Mouse (Mus musculus): Measurements from ENCODE around the gene Ankrd33b. TPM values are rescaled to one million over a fixed set of nuclear protein-coding genes. Genes with fewer than 3 reads are reported as not detected.
A peak's percentile ranks its signal among the peaks of the same experiment; 100 is the strongest.

Gene Ankrd33b
- polyA plus RNA-seq, 1 experiment from 2014 or later: 0.68 TPM

DNA sequence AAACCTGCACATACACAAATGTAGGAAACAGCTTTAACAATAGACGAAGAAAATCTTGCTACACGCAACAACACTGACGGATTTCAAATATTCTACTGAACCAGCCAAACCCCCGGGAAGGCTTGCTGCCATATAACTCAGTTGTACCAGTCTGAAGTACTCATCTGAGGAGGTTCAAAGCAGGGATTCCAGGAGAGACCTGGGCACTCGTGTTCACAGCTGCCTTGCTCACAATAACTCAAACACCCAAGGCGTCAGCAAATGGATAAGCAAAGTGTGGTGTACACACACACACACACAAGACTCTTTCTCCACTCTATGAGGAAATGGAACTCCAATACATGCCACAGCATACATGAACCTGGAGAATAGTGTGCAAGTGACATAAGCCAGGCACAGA lies 29.5 kb downstream of the Ankrd33b start:
- no peaks in the 10 kb centered on the region; the same call in 1 of the 2 replicates for H3K4me1 ChIP-seq (ENCODE audit: control insufficient read depth, low read depth, low read length)
- no peaks in the 10 kb centered on the region for H3K9me3 ChIP-seq (replicated peaks; ENCODE audit: control insufficient read depth, low read length)
- ATAC-seq (ENCODE audit: low read depth): no peak
- H3K36me3 ChIP-seq (ENCODE audit: control insufficient read depth, insufficient read depth): no peaks in the 10 kb centered on the region
- 69% methylated on average over 6 of the region's 6 CpGs for WGBS (ENCODE audit: insufficient replicate concordance)
- H3K4me3 ChIP-seq (ENCODE audit: low read depth, low read length): no peak overlapping the region
- H3K27ac ChIP-seq (ENCODE audit: low read length): no peak overlapping the region
- no peak overlapping the region for H3K9ac ChIP-seq (ENCODE audit: low read depth, low read length)
- H3K27me3 ChIP-seq (ENCODE audit: control insufficient read depth, insufficient read depth, low read depth, low read length): no peaks in the 10 kb centered on the region
- no peak overlapping the region for H3K4me2 ChIP-seq (ENCODE audit: low read depth, low read length)

DNA sequence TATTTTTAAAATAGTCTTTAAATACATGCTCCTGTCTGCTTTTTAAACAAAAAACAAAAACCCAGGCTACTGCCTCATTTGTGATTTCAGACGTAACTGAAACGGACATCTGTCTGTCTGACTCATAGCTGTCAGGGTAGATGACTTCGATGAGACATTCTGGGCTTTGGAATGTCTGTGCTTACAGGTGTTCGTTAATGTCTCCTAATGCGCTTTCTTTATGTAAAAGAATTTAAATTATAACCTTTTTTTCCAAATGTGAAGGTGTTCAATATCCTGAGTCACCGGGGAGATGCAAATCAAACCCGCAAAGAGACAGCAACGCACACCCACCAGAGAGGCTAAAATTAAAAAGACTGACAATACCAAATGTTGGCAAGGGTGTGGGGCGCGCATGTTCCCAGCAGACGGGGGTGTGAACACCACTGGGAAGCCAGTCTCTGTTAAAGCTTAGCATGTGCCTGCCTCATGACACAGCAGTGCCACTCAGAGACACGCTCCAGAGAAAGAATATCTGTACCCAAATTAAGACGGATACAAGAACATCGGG lies 30.3 kb downstream of the Ankrd33b start:
- Histone ChIP-seq H3K36me3 (ENCODE audit: control insufficient read depth, insufficient read depth) (no peaks in the 10 kb centered on the region), H3K9ac (ENCODE audit: low read depth, low read length) (no peak overlapping the region), H3K9me3 (replicated peaks; ENCODE audit: control insufficient read depth, low read length) (no peaks in the 10 kb centered on the region), H3K4me1 (ENCODE audit: control insufficient read depth, low read depth, low read length) (no peaks in the 10 kb centered on the region), H3K27me3 (ENCODE audit: control insufficient read depth, insufficient read depth, low read depth, low read length) (no peaks in the 10 kb centered on the region), H3K27ac (ENCODE audit: low read length) (no peak overlapping the region), H3K4me2 (ENCODE audit: low read depth, low read length) (no peak overlapping the region), H3K4me3 (ENCODE audit: low read depth, low read length) (no peak overlapping the region)
- no peak for ATAC-seq (ENCODE audit: low read depth)
- WGBS (ENCODE audit: insufficient replicate concordance): 66% methylated on average over 14 of the region's 14 CpGs

GRCm38 (mm10) chr15:31336685-31337084 lies 30.8 kb downstream of the Ankrd33b start:
- no peaks in the 10 kb centered on the region for H3K9me3 ChIP-seq (replicated peaks; ENCODE audit: control insufficient read depth, low read length)
- no peak overlapping the region for H3K9ac ChIP-seq (ENCODE audit: low read depth, low read length)
- H3K4me2 ChIP-seq (ENCODE audit: low read depth, low read length): no peak overlapping the region
- H3K4me1 ChIP-seq (ENCODE audit: control insufficient read depth, low read depth, low read length): no peaks in the 10 kb centered on the region
- no peak overlapping the region for H3K27ac ChIP-seq (ENCODE audit: low read length)
- H3K27me3 ChIP-seq (ENCODE audit: control insufficient read depth, insufficient read depth, low read depth, low read length): no peaks in the 10 kb centered on the region
- no peaks in the 10 kb centered on the region for H3K36me3 ChIP-seq (ENCODE audit: control insufficient read depth, insufficient read depth)
- 28% methylated on average over 4 of the region's 4 CpGs for WGBS (ENCODE audit: insufficient replicate concordance)
- H3K4me3 ChIP-seq (ENCODE audit: low read depth, low read length): no peak overlapping the region
- ATAC-seq (ENCODE audit: low read depth): peak; percentile 69

GRCm38 (mm10) chr15:31334829-31335228 lies 32.7 kb downstream of the Ankrd33b start:
- H3K36me3 ChIP-seq (ENCODE audit: control insufficient read depth, insufficient read depth): no peaks in the 10 kb centered on the region
- H3K9ac ChIP-seq (ENCODE audit: low read depth, low read length): no peak overlapping the region
- no peak overlapping the region for H3K27ac ChIP-seq (ENCODE audit: low read length)
- WGBS (ENCODE audit: insufficient replicate concordance): 74% methylated on average over 5 of the region's 5 CpGs
- ATAC-seq (ENCODE audit: low read depth): no peak
- no peak overlapping the region for H3K4me3 ChIP-seq (ENCODE audit: low read depth, low read length)
- H3K9me3 ChIP-seq (replicated peaks; ENCODE audit: control insufficient read depth, low read length): no peaks in the 10 kb centered on the region
- H3K27me3 ChIP-seq (ENCODE audit: control insufficient read depth, insufficient read depth, low read depth, low read length): no peaks in the 10 kb centered on the region
- H3K4me2 ChIP-seq (ENCODE audit: low read depth, low read length): no peak overlapping the region
- no peaks in the 10 kb centered on the region for H3K4me1 ChIP-seq (ENCODE audit: control insufficient read depth, low read depth, low read length)

DNA sequence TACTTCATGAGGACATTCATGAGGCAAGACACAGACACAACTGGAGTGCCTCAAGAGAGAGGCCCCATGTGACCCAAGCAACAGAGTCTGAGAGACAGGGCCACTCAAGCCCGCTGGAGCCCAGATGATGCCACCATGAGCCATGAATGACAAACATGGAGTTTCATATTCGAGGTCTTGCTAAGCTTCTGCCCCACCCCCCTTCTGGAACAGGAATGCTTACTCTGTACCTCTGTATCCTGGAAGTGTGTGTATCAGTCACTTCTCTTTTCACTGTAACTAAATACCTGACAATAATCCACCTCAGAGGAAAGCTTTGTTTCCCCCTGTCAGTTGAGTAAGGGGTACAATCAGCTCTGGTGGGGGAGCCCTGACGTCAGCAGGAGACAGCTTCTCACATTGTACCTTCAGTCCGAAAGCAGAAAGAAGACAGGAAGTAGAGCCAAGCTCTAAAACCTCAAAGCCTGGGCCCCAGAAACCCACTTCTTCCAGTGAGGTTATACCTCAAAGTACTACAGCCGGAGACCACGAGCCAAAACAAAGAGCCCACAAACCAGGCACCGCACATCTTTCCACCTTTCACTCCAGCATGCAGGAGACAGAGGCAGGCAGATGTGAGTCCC lies 34.9 kb downstream of the Ankrd33b start:
- 26% methylated on average over 7 of the region's 7 CpGs for WGBS (ENCODE audit: insufficient replicate concordance)
- no peaks in the 10 kb centered on the region for H3K27me3 ChIP-seq (ENCODE audit: control insufficient read depth, insufficient read depth, low read depth, low read length)
- no peak overlapping the region for H3K4me2 ChIP-seq (ENCODE audit: low read depth, low read length)
- no peaks in the 10 kb centered on the region for H3K36me3 ChIP-seq (ENCODE audit: control insufficient read depth, insufficient read depth)
- no peaks in the 10 kb centered on the region for H3K9me3 ChIP-seq (replicated peaks; ENCODE audit: control insufficient read depth, low read length)
- H3K4me1 ChIP-seq (ENCODE audit: control insufficient read depth, low read depth, low read length): no peaks in the 10 kb centered on the region
- no peak overlapping the region for H3K27ac ChIP-seq (ENCODE audit: low read length)
- H3K4me3 ChIP-seq (ENCODE audit: low read depth, low read length): no peak overlapping the region
- ATAC-seq (ENCODE audit: low read depth): no peak
- H3K9ac ChIP-seq (ENCODE audit: low read depth, low read length): no peak overlapping the region

DNA sequence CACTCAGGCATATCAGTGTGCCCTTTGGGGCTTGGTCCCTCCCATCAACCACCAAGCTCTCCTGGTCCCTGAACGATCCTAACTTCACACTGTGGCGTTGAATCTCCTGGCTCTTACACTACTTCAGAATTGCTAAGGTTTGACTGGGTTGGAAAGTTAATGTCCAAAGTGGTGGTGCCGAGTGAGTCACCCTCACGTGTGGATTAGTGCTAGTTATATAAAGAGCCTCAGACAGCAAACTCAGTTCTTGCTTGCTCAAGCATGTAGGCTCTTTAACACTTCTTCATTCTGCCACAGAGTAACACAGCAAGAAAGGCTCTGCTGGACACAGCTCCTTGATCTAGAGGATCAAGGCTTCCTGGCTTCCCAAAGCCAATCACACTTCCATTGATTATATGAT lies 35.8 kb downstream of the Ankrd33b start:
- Histone ChIP-seq H3K4me1 (ENCODE audit: control insufficient read depth, low read depth, low read length) (no peaks in the 10 kb centered on the region), H3K4me3 (ENCODE audit: low read depth, low read length) (no peak overlapping the region), H3K27ac (ENCODE audit: low read length) (no peak overlapping the region), H3K9me3 (replicated peaks; ENCODE audit: control insufficient read depth, low read length) (no peaks in the 10 kb centered on the region), H3K4me2 (ENCODE audit: low read depth, low read length) (no peak overlapping the region), H3K27me3 (ENCODE audit: control insufficient read depth, insufficient read depth, low read depth, low read length) (no peaks in the 10 kb centered on the region), H3K36me3 (ENCODE audit: control insufficient read depth, insufficient read depth) (no peaks in the 10 kb centered on the region), H3K9ac (ENCODE audit: low read depth, low read length) (no peak overlapping the region)
- ATAC-seq (ENCODE audit: low read depth): no peak
- 52% methylated on average over 4 of the region's 4 CpGs for WGBS (ENCODE audit: insufficient replicate concordance)

- WGBS (ENCODE audit: insufficient replicate concordance): 68% methylated on average over 9 of the region's 9 CpGs
- ATAC-seq (ENCODE audit: low read depth): no peak
Observed at GRCm38 (mm10) chr15:31328082-31328614, 39.4 kb downstream of the Ankrd33b start.

DNA sequence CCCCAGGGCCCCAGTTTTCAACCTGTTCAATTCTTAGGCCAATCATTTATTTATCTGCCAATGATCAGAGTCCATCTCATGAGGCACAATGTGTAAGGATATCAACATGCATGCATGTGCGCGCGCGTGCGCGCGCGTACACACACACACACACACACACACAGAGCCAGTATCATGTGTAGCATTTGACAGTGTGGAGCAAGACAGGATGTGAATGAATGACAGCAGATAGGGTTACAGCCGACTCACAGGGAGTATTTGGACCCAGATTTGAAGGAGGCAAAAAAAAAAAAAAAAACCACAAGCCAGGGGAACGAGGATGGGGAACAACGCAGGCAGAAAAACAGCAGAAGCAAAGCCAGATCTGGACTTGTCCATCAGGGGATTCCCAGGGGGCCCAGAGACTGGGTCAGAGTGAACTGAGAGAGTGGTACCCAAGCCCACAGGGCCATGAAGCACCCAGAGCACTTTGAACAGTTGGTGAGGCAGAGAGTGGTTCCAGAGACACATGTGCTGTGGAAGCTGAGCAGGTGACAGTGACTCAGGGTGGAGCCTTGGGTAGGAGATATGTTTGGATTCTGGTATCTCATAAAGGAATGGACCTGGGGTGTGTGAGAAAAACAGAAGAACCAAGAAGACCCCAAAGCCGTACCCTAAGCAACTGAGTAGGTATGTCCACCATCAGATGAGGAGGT lies 41.7 kb downstream of the Ankrd33b start:
- no peaks in the 10 kb centered on the region for H3K4me1 ChIP-seq (ENCODE audit: control insufficient read depth, low read depth, low read length)
- no peaks in the 10 kb centered on the region for H3K9me3 ChIP-seq (replicated peaks; ENCODE audit: control insufficient read depth, low read length)
- H3K27me3 ChIP-seq (ENCODE audit: control insufficient read depth, insufficient read depth, low read depth, low read length): no peaks in the 10 kb centered on the region
- WGBS (ENCODE audit: insufficient replicate concordance): 72% methylated on average over 12 of the region's 12 CpGs
- no peak overlapping the region for H3K4me2 ChIP-seq (ENCODE audit: low read depth, low read length)
- no peak overlapping the region for H3K4me3 ChIP-seq (ENCODE audit: low read depth, low read length)
- H3K27ac ChIP-seq (ENCODE audit: low read length): no peak overlapping the region
- no peak for ATAC-seq (ENCODE audit: low read depth)
- H3K9ac ChIP-seq (ENCODE audit: low read depth, low read length): no peak overlapping the region
- H3K36me3 ChIP-seq (ENCODE audit: control insufficient read depth, insufficient read depth): no peaks in the 10 kb centered on the region

More at GRCm38 (mm10) chr15:31328082-31328614, 39.4 kb downstream of the Ankrd33b start:
- Histone ChIP-seq H3K27me3 (ENCODE audit: control insufficient read depth, insufficient read depth, low read depth, low read length) (no peaks in the 10 kb centered on the region), H3K27ac (ENCODE audit: low read length) (no peak overlapping the region), H3K4me3 (ENCODE audit: low read depth, low read length) (no peak overlapping the region), H3K4me1 (ENCODE audit: control insufficient read depth, low read depth, low read length) (no peaks in the 10 kb centered on the region), H3K9me3 (replicated peaks; ENCODE audit: control insufficient read depth, low read length) (no peaks in the 10 kb centered on the region), H3K9ac (ENCODE audit: low read depth, low read length) (no peak overlapping the region), H3K36me3 (ENCODE audit: control insufficient read depth, insufficient read depth) (no peaks in the 10 kb centered on the region), H3K4me2 (ENCODE audit: low read depth, low read length) (no peak overlapping the region)

DNA sequence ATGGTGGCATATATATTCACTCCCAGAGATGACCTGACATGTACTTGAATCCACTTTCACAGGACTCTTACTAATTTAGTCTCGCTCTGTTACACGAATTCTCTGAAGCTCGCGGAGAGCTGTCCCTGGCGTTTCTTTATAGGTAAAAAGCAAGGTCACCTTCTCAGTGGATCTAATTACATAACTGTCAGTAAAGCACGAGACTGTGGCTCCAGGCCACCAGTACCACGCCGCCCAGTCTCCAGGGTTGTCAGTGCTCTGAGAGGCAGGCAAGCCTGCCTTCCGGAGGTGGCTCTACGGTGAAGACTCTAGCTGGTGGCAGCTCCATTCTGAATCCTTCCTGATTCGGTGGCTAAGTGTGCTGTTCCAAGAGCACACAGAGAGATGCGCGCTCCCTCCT lies 43.0 kb downstream of the Ankrd33b start:
- no peaks in the 10 kb centered on the region for H3K9me3 ChIP-seq (replicated peaks; ENCODE audit: control insufficient read depth, low read length)
- no peaks in the 10 kb centered on the region for H3K27me3 ChIP-seq (ENCODE audit: control insufficient read depth, insufficient read depth, low read depth, low read length)
- 73% methylated on average over 13 of the region's 13 CpGs for WGBS (ENCODE audit: insufficient replicate concordance)
- H3K4me3 ChIP-seq (ENCODE audit: low read depth, low read length): no peak overlapping the region
- H3K27ac ChIP-seq (ENCODE audit: low read length): no peak overlapping the region
- H3K36me3 ChIP-seq (ENCODE audit: control insufficient read depth, insufficient read depth): no peaks in the 10 kb centered on the region
- ATAC-seq (ENCODE audit: low read depth): no peak
- H3K9ac ChIP-seq (ENCODE audit: low read depth, low read length): no peak overlapping the region
- no peak overlapping the region for H3K4me2 ChIP-seq (ENCODE audit: low read depth, low read length)
- H3K4me1 ChIP-seq (ENCODE audit: control insufficient read depth, low read depth, low read length): no peaks in the 10 kb centered on the region
